Mouse (Mus musculus) MEL (cell line): ENCODE data around the gene Ube4a. TPM values are rescaled to one million over a fixed set of nuclear protein-coding genes. Genes with fewer than 3 reads are reported as not detected.
A peak's percentile ranks its signal among the peaks of the same experiment; 100 is the strongest.

Experiments
- DNase-seq: peaks from one replicate; pipeline ENCODE4 v3.0.0; 2011; ENCODE audit warnings: low read depth, low spot score
- H3K27ac ChIP-seq: 2 replicates; pipeline ENCODE4 v1.5.1; 2012; ENCODE audit warnings: low read depth, mild to moderate bottlenecking, control low read depth, low read length, moderate library complexity; ENCODE audit not compliant: control insufficient read depth
- H3K27me3 ChIP-seq, 2 experiments: fragments of 150-350 bp in 1 of 2; sonication (generic) in 1 of 2; 2 replicates each; pipeline ENCODE4 v1.6.1; 2012; ENCODE audit warnings: low read length in 2 of 2, mild to moderate bottlenecking in 2 of 2, improper control_type of control experiment in 1 of 2, moderate library complexity in 1 of 2; ENCODE audit not compliant: insufficient read depth in 2 of 2, control insufficient read depth in 1 of 2
- H3K36me3 ChIP-seq, 2 experiments: 2 replicates each; pipeline ENCODE4 v1.6.1; 2012 to 2014; ENCODE audit warnings: low read length in 2 of 2, improper control_type of control experiment in 1 of 2, inconsistent platforms in 1 of 2, mild to moderate bottlenecking in 1 of 2; ENCODE audit not compliant: insufficient read depth in 2 of 2, control insufficient read depth in 1 of 2
- H3K4me1 ChIP-seq, 2 experiments: fragments of 150-350 bp in 1 of 2; sonication (generic) in 1 of 2; 2 replicates each; pipeline ENCODE4 v1.6.1; 2012; ENCODE audit warnings: low read length in 2 of 2, improper control_type of control experiment in 1 of 2, mild to moderate bottlenecking in 1 of 2; ENCODE audit not compliant: insufficient read depth in 2 of 2, control insufficient read depth in 1 of 2
- H3K4me3 ChIP-seq, 2 experiments: fragments of 150-350 bp in 1 of 2; sonication (generic) in 1 of 2; 2 replicates each; pipeline ENCODE4 v1.5.1; 2012; ENCODE audit warnings: low read depth in 2 of 2, low read length in 2 of 2, mild to moderate bottlenecking in 2 of 2, moderate library complexity in 2 of 2, control low read depth in 1 of 2, improper control_type of control experiment in 1 of 2; ENCODE audit not compliant: control insufficient read depth in 1 of 2, insufficient read depth in 1 of 2
- H3K79me2 ChIP-seq: 2 replicates; pipeline ENCODE4 v1.6.1; 2012; ENCODE audit warnings: mild to moderate bottlenecking, low read length, moderate library complexity; ENCODE audit not compliant: control insufficient read depth, poor library complexity, insufficient read depth
- H3K9ac ChIP-seq: 2 replicates; pipeline ENCODE4 v1.6.1; 2012; ENCODE audit warnings: low read depth, mild to moderate bottlenecking, control low read depth, low read length, moderate library complexity; ENCODE audit not compliant: control insufficient read depth, poor library complexity, severe bottlenecking
- H3K9me3 ChIP-seq: fragments of 150-350 bp; sonication (generic); replicated peaks from 2 replicates; pipeline ENCODE4 v1.6.1; 2012; ENCODE audit warnings: mild to moderate bottlenecking, low read length, improper control_type of control experiment, moderate library complexity; ENCODE audit not compliant: insufficient read depth
- CHD1 ChIP-seq: IDR thresholded peaks from 2 replicates; pipeline ENCODE4 v1.6.1; 2012; ENCODE audit warnings: low read depth, mild to moderate bottlenecking, inconsistent platforms, low read length, improper control_type of control experiment
- E2F4 ChIP-seq: IDR thresholded peaks from 2 replicates; pipeline ENCODE4 v1.6.1; 2011; ENCODE audit warnings: low read depth, low read length, improper control_type of control experiment, borderline replicate concordance
- EP300 ChIP-seq, 2 experiments: IDR thresholded peaks; 2 replicates each; pipeline ENCODE4 v1.6.1; 2011; ENCODE audit warnings: improper control_type of control experiment in 2 of 2, low read length in 2 of 2, low read depth in 1 of 2, mild to moderate bottlenecking in 1 of 2
- ETS1 ChIP-seq: IDR thresholded peaks from 2 replicates; pipeline ENCODE4 v1.6.1; 2012; ENCODE audit warnings: low read depth, mild to moderate bottlenecking, inconsistent platforms, low read length, improper control_type of control experiment, moderate library complexity
- GABPA ChIP-seq: IDR thresholded peaks from 2 replicates; pipeline ENCODE4 v1.6.1; 2012; ENCODE audit warnings: low read depth, mild to moderate bottlenecking, inconsistent platforms, low read length, improper control_type of control experiment, moderate library complexity
- GATA1 ChIP-seq: IDR thresholded peaks from 2 replicates; pipeline ENCODE4 v1.6.1; 2011; ENCODE audit warnings: low read depth, low read length, improper control_type of control experiment
- MAZ ChIP-seq: IDR thresholded peaks from 2 replicates; pipeline ENCODE4 v1.6.1; 2012; ENCODE audit warnings: low read depth, mild to moderate bottlenecking, inconsistent platforms, low read length, improper control_type of control experiment
- MXI1 ChIP-seq: IDR thresholded peaks from 2 replicates; pipeline ENCODE4 v1.6.1; 2011; ENCODE audit warnings: mild to moderate bottlenecking, low read depth, low read length, improper control_type of control experiment
- NELFE ChIP-seq: IDR thresholded peaks from 2 replicates; pipeline ENCODE4 v1.6.1; 2011; ENCODE audit warnings: low read depth, low read length, improper control_type of control experiment
- POLR2A ChIP-seq, 2 experiments: IDR thresholded peaks; 2 replicates each; pipeline ENCODE4 v1.6.1; 2011 to 2012; ENCODE audit warnings: low read length in 2 of 2, mild to moderate bottlenecking in 2 of 2, control low read depth in 1 of 2, improper control_type of control experiment in 1 of 2, low read depth in 1 of 2, moderate library complexity in 1 of 2; ENCODE audit not compliant: control insufficient read depth in 1 of 2, insufficient read depth in 1 of 2, poor library complexity in 1 of 2
- RCOR1 ChIP-seq: IDR thresholded peaks from 2 replicates; pipeline ENCODE4 v1.6.1; 2012; ENCODE audit warnings: low read depth, mild to moderate bottlenecking, inconsistent platforms, low read length, improper control_type of control experiment
- SIN3A ChIP-seq: IDR thresholded peaks from 2 replicates; pipeline ENCODE4 v1.6.1; 2012; ENCODE audit warnings: low read length, improper control_type of control experiment, inconsistent platforms
- TAL1 ChIP-seq: IDR thresholded peaks from 2 replicates; pipeline ENCODE4 v1.6.1; 2012; ENCODE audit warnings: mild to moderate bottlenecking, inconsistent platforms, low read length, moderate library complexity, mixed read lengths
- TBP ChIP-seq: IDR thresholded peaks from 2 replicates; pipeline ENCODE4 v1.8.0; 2011; ENCODE audit warnings: low read depth, low read length, improper control_type of control experiment
- USF1 ChIP-seq: IDR thresholded peaks from 2 replicates; pipeline ENCODE4 v1.6.1; 2014; ENCODE audit warnings: low read depth, mild to moderate bottlenecking, inconsistent platforms, low read length, improper control_type of control experiment, moderate library complexity
- ZC3H11A ChIP-seq: IDR thresholded peaks from 2 replicates; pipeline ENCODE4 v1.6.1; 2012; ENCODE audit warnings: low read depth, mild to moderate bottlenecking, inconsistent platforms, low read length, improper control_type of control experiment
- polyA plus RNA-seq, 2 experiments: library from polyadenylated mRNA; stranded (reverse) in 1 of 2; unstranded in 1 of 2; fragments of >175 nt in 1 of 2; fragments of >200 nt in 1 of 2; gene quantifications; 2 replicates each; pipeline versions ENCODE4 v1.2.1 to v1.2.4; 2012; ENCODE audit warnings: low replicate concordance in 2 of 2, low read depth in 1 of 2; ENCODE audit not compliant: insufficient read length in 2 of 2, insufficient read depth in 1 of 2, missing spikeins in 1 of 2
- total RNA-seq: library from RNA; depleted of rRNA; stranded (reverse); fragments of 300-350 nt; gene quantifications from 2 replicates; pipeline ENCODE4 v1.2.3, GENCODE M21; 2012

The Ube4a gene
- total and polyA plus RNA-seq, 3 experiments, result 24.2 to 37.9 (median 32.8) TPM

GRCm38 (mm10) chr9:45010461-45010860 lies 45.1 kb upstream of the Ube4a start:
- no peak overlapping the region; the same call in 1 of the 2 replicates for H3K27ac ChIP-seq
- TF ChIP-seq TAL1, result no peak
- TF ChIP-seq SIN3A, result no peak
- peak; percentile 27; the same call in 1 of the 2 replicates for TF ChIP-seq GATA1
- no peak for TF ChIP-seq MXI1
- no peak for TF ChIP-seq TBP
- no peak for TF ChIP-seq GABPA
- TF ChIP-seq CHD1, result no peak
- TF ChIP-seq MAZ, result 0 out of 2 replicates have a peak, but pooled peaks have one; percentile 46
- TF ChIP-seq ETS1, result no peak
- no peak overlapping the region for H3K9ac ChIP-seq
- peaks cover 0 to 4% of the 10 kb centered on the region in 2 experiments; a peak in 2 of 4 replicates for H3K36me3 ChIP-seq
- H3K4me1 ChIP-seq, result peaks cover 0 to 4% of the 10 kb centered on the region in 2 experiments; a peak in 1 of 4 replicates
- H3K4me3 ChIP-seq, result no peak overlapping the region
- H3K9me3 ChIP-seq, result no peaks in the 10 kb centered on the region
- DNase-seq, result peak; percentile 62
- H3K27me3 ChIP-seq, result no peaks in the 10 kb centered on the region
- no peaks in the 10 kb centered on the region for H3K79me2 ChIP-seq

DNA sequence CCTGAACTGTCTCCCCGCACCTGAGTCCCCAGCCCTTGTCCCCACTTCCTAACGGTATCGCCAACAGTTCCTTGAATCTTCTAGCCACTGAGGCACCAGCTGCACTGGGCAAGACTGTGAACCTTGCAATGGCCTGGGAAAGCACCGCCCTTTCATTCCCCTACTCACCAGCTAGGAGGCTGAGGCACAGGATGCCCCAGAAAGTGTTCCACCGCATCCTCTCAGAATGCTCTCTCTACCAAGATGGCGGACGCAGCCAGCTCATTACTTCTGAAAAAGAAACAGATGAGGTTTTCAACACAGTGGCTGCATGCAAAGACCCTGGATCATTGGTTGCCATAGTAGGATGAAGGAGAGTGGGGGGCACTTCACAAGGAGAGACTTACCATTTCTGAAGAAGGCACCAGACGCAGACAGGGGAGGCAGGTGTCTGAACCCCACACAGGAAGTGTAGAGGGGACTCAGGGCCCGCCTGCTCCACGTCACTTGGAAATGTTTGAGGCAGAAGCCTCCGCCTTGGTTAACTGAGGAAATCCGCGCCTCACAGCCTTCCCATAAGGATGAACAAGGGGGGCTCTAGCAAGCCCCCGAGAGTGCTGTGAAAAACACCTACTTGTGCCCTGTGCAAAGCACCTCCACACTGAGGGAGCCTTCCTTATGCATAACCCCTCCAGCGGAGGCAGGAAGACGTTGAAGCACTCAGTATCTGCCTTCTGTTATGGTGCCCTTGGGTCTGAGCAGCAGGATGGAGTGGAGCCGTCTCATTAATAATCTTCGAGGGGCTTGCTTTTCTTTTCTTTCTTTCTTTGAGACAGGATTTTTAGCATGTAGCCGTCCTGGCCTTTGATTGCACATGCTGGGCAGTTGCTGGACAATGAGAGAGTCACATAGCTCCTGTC lies 44.0 kb upstream of the Ube4a start, which contains the start of gene Cd3e:
Cd3e (minus strand) TSS at position 448 of the 899 bp plus-strand sequence.
- no peak for DNase-seq
- Histone ChIP-seq H3K4me3 (no peak within 1 kb of the TSS), H3K27me3 (no peaks in the 10 kb centered on the region), H3K79me2 (no peaks in the 10 kb centered on the region), H3K36me3 (peaks cover 0 to 4% of the 10 kb centered on the region in 2 experiments; a peak in 2 of 4 replicates), H3K27ac (no peak within 1 kb of the TSS; the same call in 1 of the 2 replicates), H3K9me3 (no peaks in the 10 kb centered on the region), H3K4me1 (peaks cover 0 to 4% of the 10 kb centered on the region in 2 experiments; a peak in 1 of 4 replicates), H3K9ac (no peak within 1 kb of the TSS)
- TF ChIP-seq MAZ, result no peak
- no peak for TF ChIP-seq NELFE
- TF ChIP-seq EP300 (IDR thresholded peaks at IDR 0.05; ENCODE audit: low read depth in 1 of 2, low read length in 2 of 2), result no peak

DNA sequence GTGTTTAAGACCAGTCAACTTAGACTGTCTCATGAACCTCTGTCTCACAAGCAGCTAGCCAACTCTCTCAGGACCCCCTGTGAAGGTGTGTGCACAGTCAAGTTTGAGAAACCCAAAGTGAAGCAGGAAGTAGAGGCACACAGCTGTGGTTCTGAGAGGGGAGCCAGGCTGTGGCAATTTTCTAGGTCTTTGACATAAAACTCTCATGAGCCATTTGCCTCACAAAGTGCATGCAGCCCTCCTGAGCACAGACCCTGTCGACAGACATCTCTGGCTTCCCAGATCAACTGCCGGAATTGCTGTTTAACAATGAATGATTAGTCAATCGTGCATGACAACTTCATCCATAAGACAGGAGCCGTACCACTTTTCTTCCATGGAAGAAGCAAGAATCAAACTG lies 42.9 kb upstream of the Ube4a start:
- peaks cover 0 to 4% of the 10 kb centered on the region in 2 experiments; a peak in 1 of 4 replicates for H3K4me1 ChIP-seq
- H3K9ac ChIP-seq, result no peak overlapping the region
- no peaks in the 10 kb centered on the region for H3K9me3 ChIP-seq
- peaks cover 0 to 4% of the 10 kb centered on the region in 2 experiments; a peak in 2 of 4 replicates for H3K36me3 ChIP-seq
- H3K27ac ChIP-seq, result no peak overlapping the region
- no peak for DNase-seq
- TF ChIP-seq E2F4 (no peak), GABPA (no peak), MXI1 (no peak), POLR2A (IDR thresholded peaks at IDR 0.05; ENCODE audit: control insufficient read depth in 1 of 2, insufficient read depth in 1 of 2, low read depth in 1 of 2, low read length in 2 of 2, poor library complexity in 1 of 2) (no peak), ZC3H11A (no peak), MAZ (no peak), GATA1 (no peak), RCOR1 (no peak), USF1 (no peak)
- TF ChIP-seq, all 39 proteins: peak for 0
- Histone ChIP-seq H3K27me3 (peaks cover 1 to 2% of the 10 kb centered on the region in 2 experiments; a peak in 2 of 4 replicates), H3K79me2 (no peaks in the 10 kb centered on the region), H3K4me3 (no peak overlapping the region)
